Mouse (Mus musculus) lung, postnatal 10 days (tissue): Measurements from ENCODE around the gene Tubb4b.
"Not testable (repeated sequence)": the region's sequence is repeated elsewhere in the genome, so short reads cannot be mapped to it uniquely, and the experiment has no call there.

Source experiments
- DNase-seq: peaks from one replicate; pipeline ENCODE4 v3.0.0; 2021

Gene Tubb4b

GRCm38 (mm10) chr2:25224492-25224765, at the start of gene Tubb4b:
TSS of gene Tubb4b (minus strand) at chr2:25224702.
- DNase-seq = no peak

- no peak for DNase-seq
These were observed 48.5 kb upstream of the Tubb4b start for GRCm38 (mm10) chr2:25273010-25273409.

GRCm38 (mm10) chr2:25272515-25272914, 48.0 kb upstream of the Tubb4b start:
- no peak for DNase-seq

GRCm38 (mm10) chr2:25271827-25272511, 47.5 kb upstream of the Tubb4b start, which contains the start of the genes Ssna1 and Anapc2:
TSS of gene Ssna1 (minus strand) at chr2:25272438.
TSS of gene Anapc2 (plus strand) at chr2:25272478.
- peak; percentile 99 for DNase-seq

- no peak for DNase-seq
These were observed 43.3 kb upstream of the Tubb4b start for GRCm38 (mm10) chr2:25267746-25268309.

GRCm38 (mm10) chr2:25267241-25267640, 42.7 kb upstream of the Tubb4b start:
- no peak for DNase-seq

- peak; percentile 53 for DNase-seq
These were observed 42.2 kb upstream of the Tubb4b start for GRCm38 (mm10) chr2:25266720-25267119.

- no peak for DNase-seq
These were observed 41.6 kb upstream of the Tubb4b start for GRCm38 (mm10) chr2:25265897-25266656.

- DNase-seq = no peak
These were observed 40.3 kb upstream of the Tubb4b start for GRCm38 (mm10) chr2:25264851-25265250.

- DNase-seq = no peak
These were observed 39.8 kb upstream of the Tubb4b start for GRCm38 (mm10) chr2:25264286-25264660.

GRCm38 (mm10) chr2:25263623-25264285, 39.3 kb upstream of the Tubb4b start:
- DNase-seq = no peak

- peak; percentile 45 for DNase-seq
These were observed 38.5 kb upstream of the Tubb4b start for GRCm38 (mm10) chr2:25262795-25263622.

- peak; percentile 96 for DNase-seq
These were observed 37.8 kb upstream of the Tubb4b start, which contains the start of gene Tprn for GRCm38 (mm10) chr2:25262291-25262767. TSS of gene Tprn (plus strand) at chr2:25262618.

GRCm38 (mm10) chr2:25261870-25262269, 37.4 kb upstream of the Tubb4b start:
- DNase-seq = no peak

- DNase-seq = no peak
These were observed 34.4 kb upstream of the Tubb4b start for GRCm38 (mm10) chr2:25258887-25259286.

- not testable (repeated sequence) for DNase-seq
These were observed 32.7 kb upstream of the Tubb4b start for GRCm38 (mm10) chr2:25257250-25257649.

GRCm38 (mm10) chr2:25256443-25257109, 32.1 kb upstream of the Tubb4b start:
- peak; percentile 79 for DNase-seq

GRCm38 (mm10) chr2:25255284-25255779, 30.8 kb upstream of the Tubb4b start, which contains the start of gene Tmem203:
TSS of gene Tmem203 (plus strand) at chr2:25255439.
- DNase-seq = peak; percentile 91

GRCm38 (mm10) chr2:25252331-25252730, 27.8 kb upstream of the Tubb4b start:
- DNase-seq = no peak

GRCm38 (mm10) chr2:25246183-25247072, 21.9 kb upstream of the Tubb4b start, which contains the start of gene AL732309.1:
TSS of gene AL732309.1 (minus strand) at chr2:25246863.
- DNase-seq = no peak
